Mouse (Mus musculus) R1 (cell line): Measurements from ENCODE around the gene Map2k1.

Experiments
- DNase-seq: peaks from one replicate; pipeline ENCODE4 v3.0.0-alpha.2; 2018; ENCODE audit warnings: low read depth, low spot score

The Map2k1 gene

DNA sequence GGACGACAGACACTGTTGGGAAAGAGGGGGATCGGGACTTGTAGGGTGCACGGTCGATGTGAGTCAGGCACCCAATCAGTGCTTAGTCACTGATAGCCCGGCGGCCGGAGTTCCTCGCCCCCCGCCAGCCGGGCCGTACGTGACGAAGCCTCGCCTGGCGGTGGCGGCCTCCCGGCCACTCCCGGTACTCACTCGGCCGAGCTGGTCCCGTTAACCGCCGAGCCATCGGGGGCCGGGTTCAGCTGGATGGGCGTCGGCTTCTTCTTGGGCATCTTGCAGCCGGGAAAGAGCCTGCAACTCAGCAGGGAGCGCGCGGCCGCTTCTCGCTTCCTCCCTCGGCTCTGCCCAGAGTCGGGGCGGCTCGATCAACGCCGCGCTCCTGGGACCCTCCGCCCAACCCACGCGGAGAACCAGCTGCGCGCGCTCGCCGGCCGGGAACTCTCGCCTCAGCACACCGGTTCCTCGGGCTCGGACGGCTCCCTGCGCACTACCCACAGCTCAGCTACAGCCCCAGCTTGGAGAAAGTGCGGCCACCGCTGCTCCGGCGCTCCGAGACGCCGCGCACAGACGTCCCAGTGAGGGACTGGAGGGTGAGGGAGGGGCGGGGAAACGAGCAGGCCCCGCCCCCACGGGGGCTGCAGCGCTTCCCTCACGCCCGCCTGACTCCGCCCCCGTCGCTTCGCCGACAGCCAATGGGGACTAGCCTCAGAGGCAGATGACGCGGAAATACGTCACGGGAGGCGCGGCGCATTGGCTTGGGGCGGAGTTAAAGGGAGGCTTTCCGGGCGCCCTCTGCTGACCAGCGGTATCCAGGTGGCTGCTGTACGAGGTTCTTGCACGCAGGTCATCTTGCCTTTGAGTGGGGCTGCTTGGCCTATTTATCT, at the start of gene Map2k1:
Gene Map2k1 (minus strand): TSS at position 611 of the 884 bp plus-strand sequence.
- DNase-seq, result peak; percentile 99

DNA sequence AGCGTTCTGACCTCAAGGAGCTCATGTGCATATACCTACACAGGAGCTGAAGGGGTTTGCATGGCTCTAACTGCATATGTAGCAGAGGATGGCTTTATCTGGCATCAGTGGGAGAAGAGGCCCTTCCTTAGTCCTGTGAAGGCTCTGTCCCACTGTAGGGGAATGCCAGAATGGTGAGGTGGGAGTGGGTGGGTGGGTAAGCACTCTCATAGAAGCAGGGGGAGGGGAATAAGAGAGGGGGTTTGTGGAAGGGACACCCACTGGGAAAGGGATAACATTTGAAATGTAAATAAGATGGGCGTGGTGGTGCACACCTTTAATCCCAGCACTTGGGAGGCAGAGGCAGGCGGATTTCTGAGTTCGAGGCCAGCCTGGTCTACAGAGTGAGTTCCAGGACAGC, 49.7 kb upstream of the Map2k1 start:
- DNase-seq, result peak; percentile 55

DNA sequence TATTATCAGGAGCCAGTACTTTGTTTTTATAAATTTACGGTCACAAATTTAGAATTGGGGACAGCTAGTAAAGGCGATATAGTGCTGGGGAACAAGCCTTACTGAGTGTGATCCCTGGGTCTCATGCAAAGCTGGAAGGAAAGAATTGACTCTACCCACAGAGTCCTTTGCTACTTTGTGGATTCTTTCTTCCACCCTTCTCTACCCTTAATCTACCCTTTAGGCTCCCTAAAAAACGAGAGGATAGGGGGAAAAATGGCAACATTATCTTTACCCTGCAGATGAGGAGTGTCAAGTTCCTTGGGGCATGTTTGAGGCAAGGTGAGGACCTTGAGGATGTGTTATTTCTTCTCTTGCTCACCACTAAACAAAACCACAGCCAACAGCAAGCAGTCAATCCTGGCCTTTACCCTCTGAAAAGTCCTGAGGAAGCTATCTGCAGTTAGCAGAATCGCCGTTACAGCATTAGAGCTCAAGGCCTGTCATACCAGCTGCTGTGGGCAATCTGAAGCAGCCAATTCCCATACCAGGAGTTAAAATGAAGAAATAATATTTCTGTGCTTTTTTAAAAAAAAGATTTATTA, 29.1 kb upstream of the Map2k1 start:
- DNase-seq, result no peak

DNA sequence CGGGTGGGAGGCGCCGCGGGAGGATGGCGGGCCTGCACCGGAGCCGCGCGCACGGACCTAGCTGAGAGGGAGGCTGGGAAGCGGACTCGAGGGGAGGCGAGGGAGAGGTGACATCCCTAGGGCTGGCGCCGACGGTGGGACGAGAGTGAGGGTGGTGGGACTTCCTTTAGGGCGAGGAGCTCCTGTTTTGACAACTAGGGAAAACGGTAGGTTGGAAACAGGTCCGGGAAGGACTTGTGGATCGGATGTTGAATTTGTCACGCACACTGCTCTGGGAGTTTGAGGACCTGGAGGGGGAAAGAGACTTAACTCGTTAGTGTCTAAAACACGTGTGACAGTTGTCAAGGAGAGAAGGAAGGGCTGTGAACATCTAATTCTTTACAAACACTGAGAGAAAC, 28.3 kb upstream of the Map2k1 start:
- DNase-seq, result no peak

DNA sequence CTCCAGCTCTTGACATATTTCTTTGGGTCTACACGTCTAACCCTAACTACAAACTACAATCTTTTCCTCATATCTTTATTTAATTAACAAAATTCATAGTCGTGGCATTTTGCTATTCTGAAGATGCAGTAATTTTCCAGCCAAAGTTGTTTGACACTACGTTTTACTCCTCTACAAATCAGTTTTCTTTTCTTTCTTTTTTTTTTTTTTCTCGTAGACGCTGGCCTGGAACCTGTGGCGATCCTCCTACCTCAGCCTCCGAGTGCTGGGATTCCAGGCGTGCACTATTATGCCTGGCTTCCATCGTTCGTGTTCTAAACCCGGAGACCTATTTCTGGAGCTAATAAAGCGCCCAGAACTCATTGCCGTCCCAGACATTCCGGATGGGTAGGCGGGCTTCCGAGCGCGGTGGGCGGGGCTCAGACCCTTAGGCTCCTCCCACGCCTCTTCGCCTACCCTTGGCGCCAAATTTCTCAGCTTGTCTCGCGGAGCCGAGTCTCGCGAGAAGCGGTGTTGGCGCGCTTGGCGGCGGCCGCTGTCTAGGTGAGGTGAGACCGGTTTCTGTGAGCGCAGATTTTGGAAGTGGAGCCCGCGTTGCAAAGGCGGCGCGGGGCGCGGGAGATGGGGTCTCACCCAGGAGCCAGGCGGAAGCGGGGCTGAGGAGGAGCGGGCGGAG, 27.8 kb upstream of the Map2k1 start, which contains the start of gene Tipin:
Gene Tipin (plus strand): TSS at position 477 of the 676 bp plus-strand sequence.
- DNase-seq, result peak; percentile 96

DNA sequence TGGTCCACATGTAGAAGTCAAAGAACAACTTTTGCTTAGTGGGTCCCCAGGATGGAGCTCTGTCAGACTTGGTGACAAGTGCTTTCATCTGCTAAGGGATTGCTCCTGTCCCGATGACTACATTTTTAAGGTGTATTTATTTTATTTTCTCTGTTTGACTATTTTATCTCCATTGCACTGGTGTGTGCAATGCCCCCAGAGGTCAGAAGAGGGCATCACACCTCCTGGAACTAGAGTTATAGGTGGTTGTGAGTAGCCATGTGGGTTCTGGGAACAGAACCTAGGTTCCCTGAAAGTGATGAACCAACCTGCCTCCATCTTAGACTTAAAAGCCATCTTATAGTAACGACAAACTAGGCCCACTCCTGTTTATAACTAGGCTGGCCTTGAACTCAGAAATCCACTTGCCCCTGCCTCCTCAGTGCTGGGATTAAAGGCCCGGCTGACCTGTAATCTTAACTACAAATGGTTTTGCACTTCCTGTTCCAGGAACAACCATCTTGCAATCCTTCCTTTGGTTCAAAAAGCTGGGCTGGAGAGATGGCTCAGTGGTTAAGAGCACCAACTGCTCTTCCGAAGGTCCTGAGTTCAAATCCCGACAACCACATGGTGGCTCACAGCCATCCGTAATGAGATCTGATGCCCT, 25.4 kb upstream of the Map2k1 start:
- peak; percentile 77 for DNase-seq

DNA sequence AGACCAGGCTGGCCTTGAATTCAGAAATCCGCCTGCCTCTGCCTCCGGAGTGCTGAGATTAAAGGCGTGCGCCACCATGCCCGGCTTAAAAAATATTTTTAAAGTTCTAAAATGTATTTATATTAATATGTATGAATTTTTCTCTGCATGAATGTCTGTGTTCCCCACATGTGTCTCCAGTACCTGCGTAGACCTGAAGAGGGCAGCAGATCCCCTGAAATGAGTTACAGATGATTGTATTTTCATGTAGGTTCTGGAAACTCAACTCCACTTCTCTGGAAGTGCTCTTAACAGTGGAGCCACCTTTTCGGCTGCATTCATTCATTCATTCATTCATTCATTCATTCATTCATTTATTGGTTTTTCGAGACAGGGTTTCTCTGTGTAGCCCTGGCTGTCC, 24.3 kb upstream of the Map2k1 start:
- peak; percentile 81 for DNase-seq

DNA sequence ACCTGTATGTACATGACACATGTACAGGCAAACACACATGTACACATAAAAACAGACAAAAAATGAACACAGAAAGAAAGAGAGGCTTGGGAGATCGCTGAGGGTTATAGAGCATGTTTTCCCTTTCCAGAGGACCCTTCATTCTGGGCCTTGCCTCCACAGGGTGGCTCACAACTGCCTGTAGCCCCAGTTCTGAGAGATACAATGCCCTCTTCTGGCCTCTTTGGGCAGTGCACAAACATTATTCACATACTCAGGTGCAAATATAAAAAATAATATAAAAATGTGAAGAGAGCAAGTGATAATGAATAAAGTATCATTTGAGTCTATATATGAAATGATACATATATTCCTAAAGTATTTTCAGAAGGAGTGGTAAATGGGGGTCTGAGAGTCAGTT, 21.5 kb upstream of the Map2k1 start:
- DNase-seq, result peak; percentile 80

DNA sequence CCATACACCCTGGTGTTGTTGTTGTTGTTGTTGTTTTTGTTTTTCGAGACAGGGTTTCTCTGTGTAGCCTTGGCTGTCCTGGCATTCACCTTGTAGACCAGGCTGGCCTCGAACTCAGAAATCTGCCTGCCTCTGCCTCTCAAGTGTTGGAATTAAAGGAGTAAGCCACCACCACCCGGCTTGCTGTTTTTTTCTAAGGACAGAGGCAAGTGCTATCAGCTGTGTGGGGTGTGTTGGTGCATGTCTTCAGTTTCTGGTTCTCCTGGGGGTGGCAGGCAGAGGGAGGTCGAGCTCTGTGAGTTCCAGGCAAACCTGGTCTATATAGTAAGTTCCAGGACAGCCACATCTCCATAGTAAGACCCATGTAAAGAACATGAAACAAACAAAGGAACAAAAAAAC, 20.9 kb upstream of the Map2k1 start:
- DNase-seq, result no peak

DNA sequence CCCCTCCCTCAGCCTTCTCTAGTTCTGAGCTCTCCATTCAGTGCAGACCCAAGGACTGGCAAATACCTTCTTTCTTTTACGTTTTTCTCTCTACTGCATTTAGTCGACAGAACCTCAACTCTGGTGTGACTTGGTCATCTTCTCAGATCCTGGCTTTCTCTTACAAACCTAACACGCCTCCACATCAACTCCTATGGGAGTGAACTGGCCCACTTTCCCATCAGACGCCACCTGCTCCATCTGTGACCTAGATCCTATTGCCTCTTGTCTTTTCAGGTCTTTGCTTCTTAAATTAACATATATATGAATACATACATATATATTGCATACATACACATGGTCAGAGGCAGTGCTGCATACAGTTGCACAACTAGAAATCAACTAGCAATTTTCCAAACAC, 20.3 kb upstream of the Map2k1 start:
- DNase-seq, result no peak

DNA sequence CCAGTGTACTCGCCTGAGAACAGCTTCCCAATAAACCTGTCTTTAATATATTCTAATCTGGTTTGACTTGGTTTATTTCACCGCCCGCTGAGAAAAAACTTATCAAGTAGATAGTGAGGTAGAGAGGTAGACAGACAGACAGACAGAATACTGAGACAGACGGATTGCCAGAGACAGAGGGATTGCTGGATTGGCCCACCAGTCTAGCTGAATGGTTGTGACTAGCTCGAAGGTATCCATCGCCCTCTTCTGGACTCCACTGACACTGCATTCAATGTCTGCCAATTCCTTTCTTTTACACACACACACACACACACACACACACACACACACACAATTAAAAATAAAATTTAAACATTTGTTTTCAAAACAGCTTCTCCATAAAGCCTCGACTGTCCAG, 19.2 kb upstream of the Map2k1 start:
- peak; percentile 90 for DNase-seq

DNA sequence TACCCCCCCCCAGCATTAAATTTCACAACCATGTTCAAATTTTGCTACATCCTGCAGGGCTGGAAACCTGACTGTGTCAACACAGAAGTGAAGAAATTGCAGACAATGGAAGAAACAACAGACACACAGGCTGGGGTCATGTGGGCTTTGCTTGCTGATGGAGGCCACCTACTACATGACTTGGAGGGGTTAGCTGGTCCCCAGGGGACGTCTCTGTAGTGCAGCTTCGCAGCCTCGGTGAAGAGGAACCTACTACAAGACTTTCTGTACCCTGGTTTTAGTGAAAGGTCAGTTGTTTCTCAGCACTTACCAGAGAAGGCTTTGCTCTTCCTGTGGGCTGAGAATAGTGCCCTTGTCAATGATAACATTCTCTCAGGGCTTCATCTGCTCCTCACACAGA, 17.8 kb upstream of the Map2k1 start:
- DNase-seq, result no peak

DNA sequence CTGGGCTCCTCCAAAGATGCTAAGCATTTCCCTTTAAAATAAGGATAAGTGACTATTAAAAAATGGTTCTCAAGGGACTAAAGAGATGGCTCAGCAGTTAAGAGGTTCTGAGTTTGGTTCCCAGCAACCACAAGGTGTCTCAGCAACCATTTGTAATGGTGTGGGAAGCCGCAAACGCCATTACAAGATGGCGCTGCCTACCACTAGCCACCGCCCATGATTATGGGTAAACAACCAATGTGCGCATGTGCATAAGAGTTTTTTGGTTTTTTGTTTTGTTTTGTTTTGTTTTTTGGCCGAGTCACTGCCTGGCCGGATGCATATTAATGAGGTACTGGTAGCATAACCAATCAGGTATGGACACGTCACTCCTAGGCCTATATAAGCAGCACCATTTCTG, 15.4 kb upstream of the Map2k1 start:
- peak; percentile 88 for DNase-seq

DNA sequence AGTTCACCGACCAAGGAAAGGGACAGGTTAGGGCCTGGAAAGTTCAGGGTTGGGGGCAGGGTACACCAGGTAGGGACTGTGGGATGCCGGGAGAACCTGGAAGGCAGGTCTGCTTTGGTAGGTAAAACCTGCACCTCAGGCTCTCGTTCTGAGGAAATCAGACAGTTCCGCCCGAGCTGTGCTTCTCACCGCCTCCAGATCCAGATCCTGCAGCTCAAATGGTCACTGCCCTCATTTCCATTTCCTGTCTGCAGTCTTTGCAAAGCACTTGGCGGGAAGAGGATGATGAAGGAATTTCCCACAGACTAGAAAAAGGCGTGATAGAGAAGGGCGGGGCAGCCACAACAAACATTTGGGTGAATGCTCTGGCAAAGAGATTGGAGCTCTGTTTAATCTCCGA, 14.8 kb upstream of the Map2k1 start:
- DNase-seq, result peak; percentile 96

DNA sequence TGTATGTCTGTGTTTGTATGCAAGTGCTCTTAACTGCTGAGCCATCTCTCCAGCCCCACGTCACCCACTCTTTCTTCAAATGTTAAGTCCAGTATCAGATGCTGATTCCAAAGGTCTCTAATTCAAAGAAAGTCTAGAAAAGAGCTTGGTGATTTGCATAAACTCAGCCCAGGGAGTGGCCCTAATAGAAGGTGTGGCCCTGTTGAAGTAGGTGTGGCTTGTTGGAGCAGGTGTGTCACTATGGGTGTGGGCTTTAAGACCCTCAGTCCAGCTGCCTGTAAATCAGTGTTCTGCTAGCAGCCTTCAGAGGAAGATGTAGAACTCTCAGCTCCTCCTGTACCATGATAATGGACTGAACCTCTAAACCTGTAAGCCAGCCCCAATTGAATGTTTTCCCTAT, 13.8 kb upstream of the Map2k1 start:
- peak; percentile 95 for DNase-seq

DNA sequence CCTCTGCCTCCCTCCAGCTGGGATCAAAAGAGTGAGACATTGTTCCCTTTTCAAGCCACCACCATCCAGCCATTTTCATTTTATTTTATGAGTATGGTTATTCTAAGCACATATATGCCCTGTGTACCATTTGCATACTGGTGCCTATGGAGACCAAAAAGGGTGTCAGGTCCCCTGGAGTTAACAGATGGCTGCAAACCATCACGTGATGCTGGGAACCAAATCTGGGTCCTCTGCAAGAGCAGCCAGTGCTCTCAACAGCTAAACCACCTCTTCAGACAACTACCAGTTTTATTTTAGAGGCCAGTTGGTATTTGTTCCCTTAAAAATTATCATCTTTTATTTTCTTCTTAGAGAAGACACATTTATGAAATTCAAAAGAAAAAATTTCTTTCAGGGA, 11.4 kb upstream of the Map2k1 start:
- no peak for DNase-seq

DNA sequence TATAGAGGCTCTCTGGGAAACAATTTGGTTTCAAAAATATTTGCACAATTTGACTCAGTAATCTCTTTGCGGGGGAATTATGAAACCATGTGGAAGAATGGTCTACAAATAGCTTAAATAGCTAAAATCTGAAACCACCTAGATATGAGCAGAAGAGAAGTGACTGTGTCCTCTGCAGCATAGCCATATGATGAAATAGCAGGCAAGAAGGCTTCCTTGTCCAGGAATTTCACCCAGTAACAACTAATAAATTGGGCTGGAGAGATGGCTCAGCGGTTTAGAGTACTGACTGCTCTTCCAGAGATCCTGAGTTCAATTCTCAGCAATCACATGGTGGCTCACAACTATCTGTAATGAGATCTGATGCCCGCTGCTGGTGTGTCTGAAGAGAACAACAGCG, 7.6 kb upstream of the Map2k1 start:
- DNase-seq, result no peak

DNA sequence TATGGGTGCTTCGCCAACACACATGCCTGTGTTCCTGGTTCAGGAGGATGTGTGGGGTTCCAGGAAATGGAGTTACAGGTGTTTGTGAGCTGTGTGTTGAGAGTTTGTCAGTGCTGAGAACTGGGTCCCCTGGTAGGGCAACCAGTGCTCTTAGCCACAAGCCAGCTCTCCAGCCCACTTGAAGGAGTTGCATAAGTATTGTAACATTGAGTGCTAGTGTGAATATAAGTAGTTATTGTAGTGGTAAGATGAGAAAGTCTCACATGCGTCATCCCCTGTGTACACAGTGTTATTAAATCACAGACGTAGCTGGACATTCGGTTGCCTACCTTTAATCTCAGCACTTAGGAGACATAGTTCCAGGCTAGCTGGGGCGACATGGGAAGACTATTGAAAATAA, 6.5 kb upstream of the Map2k1 start:
- no peak for DNase-seq

DNA sequence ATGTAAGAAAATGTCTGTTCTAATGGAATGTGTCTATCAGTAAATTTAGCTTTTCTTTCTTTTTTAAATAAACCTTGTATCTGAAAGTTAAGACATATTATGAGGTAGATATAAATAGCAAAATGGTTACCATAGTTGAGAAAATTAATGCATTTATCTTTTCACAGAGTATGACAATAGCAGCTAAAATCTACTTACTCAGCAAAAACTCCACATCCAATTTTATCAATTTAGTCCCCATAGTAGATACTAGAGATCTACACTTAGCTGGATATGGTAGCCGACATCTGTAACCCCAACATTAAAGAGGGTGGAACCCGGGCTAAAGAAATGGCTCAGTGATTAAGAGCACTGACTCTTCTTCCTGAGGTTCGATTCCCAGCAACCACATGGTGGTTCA, 2.8 kb upstream of the Map2k1 start:
- DNase-seq, result no peak

DNA sequence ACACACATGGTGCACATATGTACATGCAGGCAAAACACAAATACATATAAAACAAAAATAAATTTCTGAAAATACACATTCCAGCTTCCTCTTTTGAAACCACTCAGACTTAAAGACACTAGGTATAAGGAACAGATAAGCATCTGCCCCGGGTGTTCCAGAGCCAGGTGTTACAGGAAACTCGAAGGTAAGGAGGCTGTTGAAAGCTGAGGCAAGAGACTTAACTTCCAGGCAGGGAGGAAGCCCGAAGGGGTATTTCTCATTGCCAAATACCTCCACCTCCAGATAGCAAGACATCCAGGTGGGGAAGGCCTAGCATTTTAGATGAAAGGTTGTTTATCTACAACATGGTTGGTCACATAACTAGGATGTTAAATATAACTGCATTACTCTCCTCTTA, 2.0 kb upstream of the Map2k1 start:
- DNase-seq, result no peak

DNA sequence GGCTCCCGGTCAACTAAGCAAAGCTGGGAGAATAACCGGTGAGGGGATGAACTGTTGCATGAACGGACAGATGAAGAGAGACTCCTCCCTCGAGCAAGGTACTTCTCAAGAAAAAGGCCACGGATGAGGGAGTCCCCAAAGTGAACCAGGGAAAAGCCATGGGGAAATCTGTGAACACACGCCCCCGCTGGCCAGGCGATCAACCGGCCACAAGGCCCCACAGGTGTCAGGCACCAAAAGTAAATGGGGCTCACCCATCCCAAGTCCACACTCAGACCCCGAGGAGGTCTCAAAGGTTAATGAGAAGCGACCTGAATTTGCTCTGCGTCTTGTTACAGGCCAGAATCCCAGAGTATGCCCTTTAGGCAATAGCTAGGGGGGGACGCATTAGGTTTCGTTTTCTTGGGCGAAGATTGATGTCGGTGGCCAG, 825 bp downstream of the Map2k1 start:
- no peak for DNase-seq

DNA sequence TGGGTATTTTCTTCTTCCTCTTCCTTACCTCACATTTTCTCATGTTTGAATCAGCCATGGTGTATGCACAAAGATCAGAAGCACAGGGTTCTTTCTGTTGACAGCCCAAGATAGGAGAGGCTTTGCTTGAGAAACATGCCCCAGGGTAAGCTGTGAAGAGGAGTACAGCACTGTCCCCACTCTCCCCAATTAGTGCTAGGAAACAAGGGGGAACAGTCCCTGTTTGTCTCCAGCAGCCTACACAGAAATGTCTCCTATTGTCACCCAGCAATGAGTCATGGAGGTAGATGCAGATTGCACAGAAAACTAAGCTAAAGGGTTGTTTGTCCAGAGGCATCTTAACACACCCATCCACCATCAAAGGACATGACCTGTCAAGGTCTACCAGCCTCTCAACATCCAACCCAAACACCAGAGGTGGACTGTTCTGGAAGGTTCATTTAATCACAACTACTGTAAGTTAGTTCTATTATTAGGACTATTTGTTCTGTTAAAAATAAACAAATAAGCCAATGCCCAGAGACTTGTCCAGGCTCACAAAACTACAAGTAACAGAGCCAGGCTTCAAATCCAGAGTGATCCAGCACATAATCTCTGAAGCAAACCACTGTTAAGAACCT, 3.2 kb downstream of the Map2k1 start:
- DNase-seq, result no peak
